In the genomic region with DNA sequence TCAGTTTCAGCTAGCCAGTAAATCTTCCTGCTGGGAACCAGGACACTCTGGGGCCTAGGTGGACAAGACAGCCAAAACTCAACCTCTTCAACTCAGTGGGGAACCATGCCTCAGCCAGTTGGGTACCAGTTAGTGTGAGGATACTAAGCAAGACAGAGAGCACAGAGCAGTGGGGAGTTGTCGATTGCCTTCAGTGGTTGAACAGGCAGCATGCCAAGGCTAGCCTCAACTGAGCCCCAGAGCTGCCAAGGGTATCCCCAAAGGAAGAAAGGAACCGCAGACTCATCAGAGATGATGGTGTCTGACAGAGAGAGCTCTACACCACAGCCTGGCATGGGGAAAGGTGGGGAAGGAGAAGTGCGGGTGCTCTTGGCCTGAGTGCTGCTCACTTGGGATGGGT, we compare ENCODE assay signal across 19 mouse cellular contexts. TPM values are rescaled to one million over a fixed set of nuclear protein-coding genes. Genes with fewer than 3 reads are reported as not detected.
DNase-seq lines count a peak whose midpoint lies in the region; ATAC-seq and TF ChIP-seq lines count a peak whose summit lies in the region.
"Had no signal": no experiment of that assay in that cellular context is flagged by ENCODE, and none has a peak within 500 bp of the region (broad histone marks: within the 10 kb centered on the region; RNA-seq: fewer than 3 reads in every experiment).

No protein-coding gene starts in this region.

- no peak overlapping the region for H3K4me2 ChIP-seq in embryonic facial prominence, embryonic 14.5 days (ENCODE audit: low read depth, low read length)
- H3K4me2 ChIP-seq: forebrain, embryonic 15.5 days; heart, embryonic 13.5 days; hindbrain, embryonic 14.5 days; intestine, embryonic 15.5 days had no signal

- no peak overlapping the region for H3K27ac ChIP-seq in embryonic facial prominence, embryonic 14.5 days (replicated peaks; ENCODE audit: low read depth, low read length)
- H3K27ac ChIP-seq in embryonic facial prominence, embryonic 10.5 days (replicated peaks): no peak overlapping the region
- peak overlapping the region; percentile 6; the same call in 1 of the 2 replicates for H3K27ac ChIP-seq in ES-E14 (ENCODE audit: insufficient read depth, low read depth, low read length, poor library complexity, severe bottlenecking)
- H3K27ac ChIP-seq in layer of hippocampus, adult 2 months: no peak overlapping the region
- H3K27ac ChIP-seq: forebrain, embryonic 15.5 days; heart, embryonic 13.5 days; hindbrain, embryonic 14.5 days; intestine, embryonic 15.5 days had no signal

- TF ChIP-seq CTCF in layer of hippocampus, adult 2 months (conservative IDR thresholded peaks at IDR 0.05): no peak

- WGBS in embryonic facial prominence, embryonic 14.5 days: 81% methylated on average over 3 of the region's 3 CpGs
- 90% methylated on average over 3 of the region's 3 CpGs for WGBS in embryonic facial prominence, embryonic 10.5 days

- H3K9me3 ChIP-seq in embryonic facial prominence, embryonic 14.5 days (ENCODE audit: control insufficient read depth, low read length): no peaks in the 10 kb centered on the region
- H3K9me3 ChIP-seq in embryonic facial prominence, embryonic 10.5 days: no peaks in the 10 kb centered on the region
- no peaks in the 10 kb centered on the region; the same call in 1 of the 2 replicates for H3K9me3 ChIP-seq in ES-E14 (ENCODE audit: control insufficient read depth, insufficient read depth, low read depth, low read length)
- H3K9me3 ChIP-seq: forebrain, embryonic 15.5 days; heart, embryonic 13.5 days; intestine, embryonic 15.5 days had no signal

- no peak overlapping the region for H3K4me3 ChIP-seq in embryonic facial prominence, embryonic 14.5 days (ENCODE audit: low read depth, low read length)
- no peak overlapping the region for H3K4me3 ChIP-seq in embryonic facial prominence, embryonic 10.5 days
- H3K4me3 ChIP-seq in ES-E14 (ENCODE audit: insufficient read depth in 1 of 2, low read depth in 1 of 2, low read length in 2 of 2, poor library complexity in 1 of 2, severe bottlenecking in 1 of 2): no peak overlapping the region
- H3K4me3 ChIP-seq in layer of hippocampus, adult 2 months: no peak overlapping the region
- H3K4me3 ChIP-seq: forebrain, embryonic 15.5 days; heart, embryonic 13.5 days; intestine, embryonic 15.5 days had no signal

- peaks cover 44% of the 10 kb centered on the region for H3K36me3 ChIP-seq in embryonic facial prominence, embryonic 14.5 days (ENCODE audit: control insufficient read depth, insufficient read depth, low read length)
- H3K36me3 ChIP-seq in embryonic facial prominence, embryonic 10.5 days (replicated peaks): peaks cover 69% of the 10 kb centered on the region
- H3K36me3 ChIP-seq in ES-E14 (ENCODE audit: control insufficient read depth, insufficient read depth, low read length, poor library complexity, severe bottlenecking): peaks cover 2% of the 10 kb centered on the region; the same call in 1 of the 2 replicates

- DNase-seq in cerebellum, adult 9-11 months: peak; percentile 52
- DNase-seq in cerebellum, adult 11-12 months: no peak
- peak; percentile 17 for DNase-seq in embryonic facial prominence, embryonic 14.5 days (ENCODE audit: low spot score)
- DNase-seq in embryonic facial prominence, embryonic 10.5 days (ENCODE audit: low spot score): no peak
- no peak for DNase-seq in ES-E14 (ENCODE audit: low read depth, low spot score)
- DNase-seq in layer of hippocampus, postnatal 14 days (ENCODE audit: low spot score in 2 of 2): no peak
- DNase-seq in layer of hippocampus, adult 2 months (ENCODE audit: low spot score in 2 of 2): no peak
- DNase-seq: adrenal gland, postnatal 10 days; cerebellum, adult 8-10 months; gastrocnemius, postnatal 36 days; heart, adult 11 months; heart, postnatal 4 days; kidney, adult 18-20 months had no signal

- in situ Hi-C loops in ES-E14 (cut with MboI; ENCODE audit: low sequenced_read_pairs in 2 of 2, unreplicated experiment in 2 of 2): no loop called here

- ATAC-seq in embryonic facial prominence, embryonic 14.5 days (ENCODE audit: low read depth): no peak; the same call in 1 of the 2 replicates
- ATAC-seq in megakaryocyte progenitor cell, adult 5-6 weeks (replicated peaks; ENCODE audit: poor library complexity): 0 out of 2 replicates have a peak, but pooled peaks have one; percentile 6
- ATAC-seq: forebrain, embryonic 15.5 days; intestine, embryonic 15.5 days had no signal

- no peaks in the 10 kb centered on the region for H3K27me3 ChIP-seq in embryonic facial prominence, embryonic 14.5 days (replicated peaks; ENCODE audit: control insufficient read depth, insufficient read depth, low read length)
- no peaks in the 10 kb centered on the region for H3K27me3 ChIP-seq in embryonic facial prominence, embryonic 10.5 days (replicated peaks; ENCODE audit: low read depth, poor library complexity, severe bottlenecking)
- H3K27me3 ChIP-seq: CH12.LX; forebrain, embryonic 15.5 days; heart, embryonic 13.5 days; intestine, embryonic 15.5 days had no signal

- H3K4me1 ChIP-seq in embryonic facial prominence, embryonic 14.5 days (ENCODE audit: control insufficient read depth, insufficient read depth, low read length): no peaks in the 10 kb centered on the region
- H3K4me1 ChIP-seq in embryonic facial prominence, embryonic 10.5 days: no peaks in the 10 kb centered on the region
- H3K4me1 ChIP-seq in ES-E14 (ENCODE audit: control insufficient read depth in 2 of 2, insufficient read depth in 2 of 2, low read length in 2 of 2, poor library complexity in 1 of 2): peaks cover 0 to 2% of the 10 kb centered on the region in 2 experiments; a peak in 1 of 4 replicates
- H3K4me1 ChIP-seq: forebrain, embryonic 15.5 days; intestine, embryonic 15.5 days had no signal

- no peak overlapping the region for H3K9ac ChIP-seq in embryonic facial prominence, embryonic 14.5 days (ENCODE audit: low read depth, low read length)
- no peak overlapping the region for H3K9ac ChIP-seq in ES-E14 (ENCODE audit: insufficient read depth, low read depth, low read length, poor library complexity, severe bottlenecking)
- H3K9ac ChIP-seq: forebrain, embryonic 15.5 days; heart, embryonic 13.5 days; hindbrain, embryonic 14.5 days; intestine, embryonic 15.5 days had no signal

TF ChIP-seq in ES-E14, 5 proteins besides CTCF, POLR2A, EP300 and RAD21:
- TF ChIP-seq HCFC1 (IDR thresholded peaks at IDR 0.05; ENCODE audit: borderline replicate concordance, insufficient read depth, low read length) (no peak), CHD2 (IDR thresholded peaks at IDR 0.05; ENCODE audit: low read depth, low read length) (no peak), ZC3H11A (IDR thresholded peaks at IDR 0.05; ENCODE audit: borderline replicate concordance, low read depth, low read length) (no peak), MAFK (IDR thresholded peaks at IDR 0.05; ENCODE audit: insufficient read depth, low read depth, low read length) (no peak), ZNF384 (IDR thresholded peaks at IDR 0.05; ENCODE audit: low read depth, low read length) (no peak)

RNA-seq across cellular contexts. Expression of gene Ankrd9, which starts 38.0 kb away (rescaled TPM):
- 11.1 and 13.2 TPM in 2 replicates for polyA plus RNA-seq in embryonic facial prominence, embryonic 14.5 days (2014; fragmentation: Nextera tagmentation; extraction: Ambion mirVana)
- 14.2 and 14.6 TPM in 2 replicates for polyA plus RNA-seq in embryonic facial prominence, embryonic 10.5 days (2016; fragmentation: Nextera tagmentation; extraction: Ambion mirVana)
- total RNA-seq in ES-E14 (2012; rRNA removed): 12.4 and 13.1 TPM in 2 replicates
- total RNA-seq in megakaryocyte progenitor cell, adult 5-6 weeks (2015): 1.1 and 1.4 TPM in 2 replicates
- 1.8 and 4.6 TPM in 2 replicates for total RNA-seq in megakaryocyte progenitor cell, adult 5-6 weeks (2017)
- 10 to 100 TPM in 1 of 2 experiments, 1 to 10 TPM in 1; 9.6 to 10.1 TPM for total RNA-seq in layer of hippocampus, postnatal 14 days (2021)
- 10 to 100 TPM; 10.8 to 14.1 TPM for total RNA-seq in layer of hippocampus, adult 2 months (2021)

RNA-seq across cellular contexts. Expression of gene Tecpr2, which starts 51.8 kb away (rescaled TPM):
- 4.3 TPM in 2 replicates for polyA plus RNA-seq in embryonic facial prominence, embryonic 14.5 days (2014; fragmentation: Nextera tagmentation; extraction: Ambion mirVana)
- polyA plus RNA-seq in embryonic facial prominence, embryonic 10.5 days (2016; fragmentation: Nextera tagmentation; extraction: Ambion mirVana): 6.2 and 6.5 TPM in 2 replicates
- total RNA-seq in ES-E14 (2012; rRNA removed): 11.2 and 12.6 TPM in 2 replicates
- 4.7 and 5.0 TPM in 2 replicates for total RNA-seq in megakaryocyte progenitor cell, adult 5-6 weeks (2015)
- 6.8 and 7.4 TPM in 2 replicates for total RNA-seq in megakaryocyte progenitor cell, adult 5-6 weeks (2017)
- 10 to 100 TPM; 38.5 to 39.7 TPM for total RNA-seq in layer of hippocampus, postnatal 14 days (2021)
- 10 to 100 TPM; 39.5 to 42.0 TPM for total RNA-seq in layer of hippocampus, adult 2 months (2021)

RNA-seq across cellular contexts. Expression of gene Cinp, which starts 51.9 kb away (rescaled TPM):
- 74.7 and 75.0 TPM in 2 replicates for polyA plus RNA-seq in embryonic facial prominence, embryonic 14.5 days (2014; fragmentation: Nextera tagmentation; extraction: Ambion mirVana)
- 86.9 and 91.3 TPM in 2 replicates for polyA plus RNA-seq in embryonic facial prominence, embryonic 10.5 days (2016; fragmentation: Nextera tagmentation; extraction: Ambion mirVana)
- 77.6 and 86.5 TPM in 2 replicates for total RNA-seq in ES-E14 (2012; rRNA removed)
- total RNA-seq in megakaryocyte progenitor cell, adult 5-6 weeks (2015): 50.2 and 53.2 TPM in 2 replicates
- 74.6 and 100 TPM in 2 replicates for total RNA-seq in megakaryocyte progenitor cell, adult 5-6 weeks (2017)
- 10 to 100 TPM; 83.3 to 87.3 TPM for total RNA-seq in layer of hippocampus, postnatal 14 days (2021)
- total RNA-seq in layer of hippocampus, adult 2 months (2021): 10 to 100 TPM; 63.4 to 65.1 TPM

Comparison
In these comparisons a context has a peak if more than half of its experiments do, and no peak if none do; other contexts are left out.
1. DNase-seq: peak in cerebellum, adult 9-11 months (single experiment) and embryonic facial prominence, embryonic 14.5 days (single experiment); none in cerebellum, adult 11-12 months (single experiment), embryonic facial prominence, embryonic 10.5 days (single experiment), ES-E14 (single experiment), layer of hippocampus, postnatal 14 days (0 of 2) and layer of hippocampus, adult 2 months (0 of 2).